Mouse (Mus musculus): Measurements from ENCODE around the gene Kat8. TPM values are rescaled to one million over a fixed set of nuclear protein-coding genes. Genes with fewer than 3 reads are reported as not detected.

Kat8 gene
- 37.3 and 39.1 TPM in 2 replicates for polyA plus RNA-seq (2012; rRNA removed)

- peak; percentile 83 to 87 for DNase-seq (ENCODE audit: extremely low spot score in 1 of 2, low spot score in 1 of 2)
Observed at GRCm38 (mm10) chr7:127912190-127912871, at the start of gene Kat8. Gene Kat8 (plus strand): TSS chr7:127912516.

GRCm38 (mm10) chr7:127866434-127866833, 45.9 kb upstream of the Kat8 start:
- no peak for DNase-seq (ENCODE audit: extremely low spot score in 1 of 2, low spot score in 1 of 2)

- DNase-seq (ENCODE audit: extremely low spot score in 1 of 2, low spot score in 1 of 2) = no peak
Observed at GRCm38 (mm10) chr7:127867641-127868040, 44.7 kb upstream of the Kat8 start.

GRCm38 (mm10) chr7:127869149-127869810, 43.0 kb upstream of the Kat8 start:
- DNase-seq (ENCODE audit: extremely low spot score in 1 of 2, low spot score in 1 of 2) = peak in 1 of 2 experiments; percentile 58

GRCm38 (mm10) chr7:127870136-127870821, 42.0 kb upstream of the Kat8 start:
- DNase-seq (ENCODE audit: extremely low spot score in 1 of 2, low spot score in 1 of 2) = no peak

- DNase-seq (ENCODE audit: extremely low spot score in 1 of 2, low spot score in 1 of 2) = no peak
Observed at GRCm38 (mm10) chr7:127874812-127875626, 37.3 kb upstream of the Kat8 start.

GRCm38 (mm10) chr7:127875627-127876001, 36.7 kb upstream of the Kat8 start:
- peak; percentile 85 to 92 for DNase-seq (ENCODE audit: extremely low spot score in 1 of 2, low spot score in 1 of 2)

GRCm38 (mm10) chr7:127876041-127876466, 36.3 kb upstream of the Kat8 start, which contains the start of gene Zfp646:
Gene Zfp646 (plus strand): TSS chr7:127876221.
- peak in 1 of 2 experiments; percentile 66 for DNase-seq (ENCODE audit: extremely low spot score in 1 of 2, low spot score in 1 of 2)

- peak; percentile 78 to 95 for DNase-seq (ENCODE audit: extremely low spot score in 1 of 2, low spot score in 1 of 2)
Observed at GRCm38 (mm10) chr7:127876467-127877348, 35.6 kb upstream of the Kat8 start, which contains the start of gene Zfp668. Gene Zfp668 (minus strand): TSS chr7:127876828.

- no peak for DNase-seq (ENCODE audit: extremely low spot score in 1 of 2, low spot score in 1 of 2)
Observed at GRCm38 (mm10) chr7:127879301-127879700, 33.0 kb upstream of the Kat8 start.

- no peak for DNase-seq (ENCODE audit: extremely low spot score in 1 of 2, low spot score in 1 of 2)
Observed at GRCm38 (mm10) chr7:127880431-127880830, 31.9 kb upstream of the Kat8 start.

- DNase-seq (ENCODE audit: extremely low spot score in 1 of 2, low spot score in 1 of 2) = peak in 1 of 2 experiments; percentile 35
Observed at GRCm38 (mm10) chr7:127885951-127886350, 26.4 kb upstream of the Kat8 start.

GRCm38 (mm10) chr7:127886551-127886950, 25.8 kb upstream of the Kat8 start:
- no peak for DNase-seq (ENCODE audit: extremely low spot score in 1 of 2, low spot score in 1 of 2)

GRCm38 (mm10) chr7:127887191-127887590, 25.1 kb upstream of the Kat8 start:
- DNase-seq (ENCODE audit: extremely low spot score in 1 of 2, low spot score in 1 of 2) = no peak

GRCm38 (mm10) chr7:127887781-127888180, 24.5 kb upstream of the Kat8 start:
- DNase-seq (ENCODE audit: extremely low spot score in 1 of 2, low spot score in 1 of 2) = no peak

- DNase-seq (ENCODE audit: extremely low spot score in 1 of 2, low spot score in 1 of 2) = no peak
Observed at GRCm38 (mm10) chr7:127888821-127889220, 23.5 kb upstream of the Kat8 start.

- DNase-seq (ENCODE audit: extremely low spot score in 1 of 2, low spot score in 1 of 2) = no peak
Observed at GRCm38 (mm10) chr7:127890798-127891197, 21.5 kb upstream of the Kat8 start, which contains the start of gene Prss53. Gene Prss53 (minus strand): TSS chr7:127890970.

GRCm38 (mm10) chr7:127894480-127894879, 17.8 kb upstream of the Kat8 start:
- DNase-seq (ENCODE audit: extremely low spot score in 1 of 2, low spot score in 1 of 2) = no peak

GRCm38 (mm10) chr7:127895442-127895841, 16.9 kb upstream of the Kat8 start, which contains the start of the genes Gm21974 and Vkorc1:
Gene Gm21974 (minus strand): TSS chr7:127895454.
Gene Vkorc1 (minus strand): TSS chr7:127895617.
- peak; percentile 94 to 96 for DNase-seq (ENCODE audit: extremely low spot score in 1 of 2, low spot score in 1 of 2)
